Mouse (Mus musculus) bone marrow, adult 2 months (tissue): ENCODE data around the gene Hnrnpdl.
A peak's percentile ranks its signal among the peaks of the same experiment; 100 is the strongest.

Experiments
- CTCF ChIP-seq: fragments of 200-500 bp; IDR thresholded peaks from 2 replicates; pipeline ENCODE4 v1.5.1; 2011; ENCODE audit warnings: low read length, control low read depth; ENCODE audit not compliant: control insufficient read depth, insufficient read depth
- POLR2A ChIP-seq: fragments of 200-500 bp; IDR thresholded peaks from 2 replicates; pipeline ENCODE4 v1.6.1; 2011; ENCODE audit warnings: low read depth, mild to moderate bottlenecking, control low read depth, low read length, borderline replicate concordance; ENCODE audit not compliant: control insufficient read depth

DNA sequence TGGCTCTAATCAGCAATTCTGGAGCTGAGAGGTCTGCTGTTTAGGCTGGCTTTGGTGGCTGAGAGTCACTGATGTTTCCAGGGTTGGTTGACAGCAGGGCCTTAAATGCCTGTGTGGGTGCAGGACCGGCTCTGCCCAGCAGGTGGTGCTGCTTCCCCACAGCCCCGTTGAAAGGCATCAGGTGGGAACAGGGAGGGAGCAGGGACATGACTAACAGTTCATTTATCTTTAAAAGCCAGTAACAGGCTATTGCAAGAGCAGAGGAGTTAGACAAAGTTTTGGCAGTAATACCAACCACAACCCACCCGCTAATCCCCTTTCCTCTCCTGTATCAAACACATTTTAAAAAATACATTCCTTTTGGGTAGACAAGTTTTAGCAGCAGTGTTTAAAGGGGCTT lies 30.8 kb upstream of the Hnrnpdl start:
- TF ChIP-seq CTCF (peak; percentile 99), POLR2A (no peak)
